Mouse (Mus musculus) sigmoid colon, adult 10 weeks (tissue): ENCODE results near the gene Actl7a. TPM values are rescaled to one million over a fixed set of nuclear protein-coding genes. Genes with fewer than 3 reads are reported as not detected.

Experiments used
- polyA plus RNA-seq: library from polyadenylated mRNA; stranded (reverse); fragments of 350-450 nt; fragmentation: Illumina TruSeq; extraction: RNeasy Lipid Tissue Mini Kit (QIAGEN cat#74804); gene quantifications from one replicate; pipeline ENCODE4 v1.2.3, GENCODE M21; 2014; ENCODE audit warnings: low read depth, low replicate concordance

Actl7a gene
- not detected for polyA plus RNA-seq

GRCm38 (mm10) chr4:56743363-56744195 is at the start of gene Actl7a:
Actl7a (plus strand) TSS chr4:56743413.

GRCm38 (mm10) chr4:56740020-56740485 is 3.2 kb upstream of the Actl7a start, which contains the start of gene Gm26657:
Gm26657 (plus strand) TSS chr4:56740070.

DNA sequence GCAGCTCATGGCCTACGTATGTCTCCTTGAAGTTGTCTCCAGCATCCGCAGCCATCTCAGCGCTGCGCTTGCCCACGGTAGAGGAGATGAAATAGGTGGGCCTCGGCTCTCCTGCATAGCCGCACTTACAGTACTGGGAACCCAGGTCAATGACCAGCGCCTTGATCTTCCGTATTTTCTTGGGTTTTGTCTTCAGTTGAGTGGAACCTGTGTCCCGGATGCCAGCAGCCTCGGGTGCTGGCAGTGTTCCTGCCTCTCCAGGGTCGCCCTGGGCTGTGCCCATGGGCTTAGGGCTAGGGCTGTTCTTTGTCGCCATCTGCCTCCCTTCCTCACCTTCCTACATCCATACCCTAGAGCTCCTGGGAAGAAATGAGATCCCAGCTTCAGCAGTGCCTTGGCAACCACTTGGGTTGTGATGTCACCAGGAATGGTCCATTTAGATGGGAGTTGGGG is 2.1 kb upstream of the Actl7a start, which contains the start of gene Actl7b:
Actl7b (minus strand) TSS at position 403 of the 453 bp plus-strand sequence.

Other genes with a start within 250 kb of the Actl7a start
- not detected for gene Gm26657, start 3.3 kb upstream of the Actl7a start, polyA plus RNA-seq
- not detected for gene Actl7b, start 2.0 kb upstream of the Actl7a start, polyA plus RNA-seq
- 28.1 TPM for gene Elp1, start 58.9 kb downstream of the Actl7a start, polyA plus RNA-seq
- gene Fam206a, start 58.9 kb downstream of the Actl7a start, polyA plus RNA-seq = 16.8 TPM
- gene Ctnnal1, start 121.8 kb downstream of the Actl7a start, polyA plus RNA-seq = 28.0 TPM
- gene Tmem245, start 204.0 kb downstream of the Actl7a start, polyA plus RNA-seq = 37.6 TPM
- gene Frrs1l, start 247.0 kb downstream of the Actl7a start, polyA plus RNA-seq = 1.3 TPM